Mouse (Mus musculus): ENCODE results near the gene Nap1l5. TPM values are rescaled to one million over a fixed set of nuclear protein-coding genes. Genes with fewer than 3 reads are reported as not detected.

Nap1l5 gene
- polyA plus RNA-seq, 1 experiment: 0.28 TPM

DNA sequence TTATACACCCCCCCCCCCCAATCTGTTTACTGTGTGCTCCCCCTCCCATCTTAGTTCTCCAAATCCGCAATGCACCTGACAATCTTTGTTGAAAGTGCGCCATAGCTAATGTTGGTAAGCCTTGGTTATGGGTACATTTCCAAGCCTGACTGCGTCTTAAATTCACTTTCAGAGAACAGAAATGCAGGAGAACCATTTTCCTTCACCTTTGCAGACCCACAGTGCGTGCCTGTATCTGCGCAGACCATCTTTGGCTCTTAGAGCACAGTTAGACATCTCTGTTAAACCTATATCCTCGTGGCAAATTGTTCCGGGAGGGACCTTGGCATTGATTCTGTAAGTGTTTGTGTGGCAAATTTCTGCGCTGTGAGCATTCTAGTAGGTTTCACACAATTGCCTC is 460 bp upstream of the Nap1l5 start:
- Histone ChIP-seq H3K4me3 (ENCODE audit: control insufficient read depth, low read depth, low read length) (no peak overlapping the region), H3K27me3 (ENCODE audit: control insufficient read depth, insufficient read depth, low read length) (no peaks in the 10 kb centered on the region), H3K27ac (ENCODE audit: control insufficient read depth, insufficient read depth, low read depth, low read length) (no peak overlapping the region), H3K4me1 (ENCODE audit: control insufficient read depth, insufficient read depth, low read length) (peaks cover 5% of the 10 kb centered on the region; the same call in 1 of the 2 replicates), H3K36me3 (ENCODE audit: control insufficient read depth, insufficient read depth, low read length) (no peaks in the 10 kb centered on the region)
- no peak for TF ChIP-seq POLR2A (IDR thresholded peaks at IDR 0.05; ENCODE audit: control insufficient read depth, low read depth, low read length)
- no peak for TF ChIP-seq CTCF (IDR thresholded peaks at IDR 0.05; ENCODE audit: control insufficient read depth, insufficient read depth, insufficient replicate concordance, low read depth, low read length)

DNA sequence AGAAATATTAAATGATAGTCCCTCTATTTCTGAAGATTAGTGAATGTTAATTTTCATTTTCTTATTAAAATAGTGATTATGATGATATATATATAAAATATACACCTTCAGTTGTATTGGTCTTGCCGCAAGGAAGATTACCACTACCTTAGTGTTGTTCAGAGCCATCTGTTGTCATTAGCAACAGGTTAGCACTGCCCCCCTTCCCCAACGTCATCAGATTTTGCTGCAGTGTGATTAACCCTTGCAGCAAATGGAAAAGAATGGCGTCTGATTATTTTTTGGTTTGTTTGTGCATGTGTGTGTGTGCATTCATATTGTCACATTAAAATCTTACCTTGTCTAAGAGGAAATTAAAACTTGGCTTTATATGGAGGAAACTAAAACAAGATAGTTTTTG is 2.3 kb downstream of the Nap1l5 start:
- Histone ChIP-seq H3K27ac (ENCODE audit: control insufficient read depth, insufficient read depth, low read depth, low read length) (no peak overlapping the region), H3K4me3 (ENCODE audit: control insufficient read depth, low read depth, low read length) (no peak overlapping the region), H3K36me3 (ENCODE audit: control insufficient read depth, insufficient read depth, low read length) (no peaks in the 10 kb centered on the region), H3K27me3 (ENCODE audit: control insufficient read depth, insufficient read depth, low read length) (no peaks in the 10 kb centered on the region), H3K4me1 (ENCODE audit: control insufficient read depth, insufficient read depth, low read length) (peaks cover 5% of the 10 kb centered on the region; the same call in 1 of the 2 replicates)
- no peak for TF ChIP-seq POLR2A (IDR thresholded peaks at IDR 0.05; ENCODE audit: control insufficient read depth, low read depth, low read length)
- TF ChIP-seq CTCF (IDR thresholded peaks at IDR 0.05; ENCODE audit: control insufficient read depth, insufficient read depth, insufficient replicate concordance, low read depth, low read length): no peak

- Histone ChIP-seq H3K36me3 (ENCODE audit: control insufficient read depth, insufficient read depth, low read length) (no peaks in the 10 kb centered on the region), H3K27ac (ENCODE audit: control insufficient read depth, insufficient read depth, low read depth, low read length) (no peak overlapping the region), H3K4me3 (ENCODE audit: control insufficient read depth, low read depth, low read length) (no peak overlapping the region), H3K4me1 (ENCODE audit: control insufficient read depth, insufficient read depth, low read length) (peaks cover 5% of the 10 kb centered on the region; the same call in 1 of the 2 replicates), H3K27me3 (ENCODE audit: control insufficient read depth, insufficient read depth, low read length) (no peaks in the 10 kb centered on the region)
- TF ChIP-seq CTCF (IDR thresholded peaks at IDR 0.05; ENCODE audit: control insufficient read depth, insufficient read depth, insufficient replicate concordance, low read depth, low read length) (no peak), POLR2A (IDR thresholded peaks at IDR 0.05; ENCODE audit: control insufficient read depth, low read depth, low read length) (no peak)
Measured at GRCm38 (mm10) chr6:58903171-58903570, 3.7 kb downstream of the Nap1l5 start.

DNA sequence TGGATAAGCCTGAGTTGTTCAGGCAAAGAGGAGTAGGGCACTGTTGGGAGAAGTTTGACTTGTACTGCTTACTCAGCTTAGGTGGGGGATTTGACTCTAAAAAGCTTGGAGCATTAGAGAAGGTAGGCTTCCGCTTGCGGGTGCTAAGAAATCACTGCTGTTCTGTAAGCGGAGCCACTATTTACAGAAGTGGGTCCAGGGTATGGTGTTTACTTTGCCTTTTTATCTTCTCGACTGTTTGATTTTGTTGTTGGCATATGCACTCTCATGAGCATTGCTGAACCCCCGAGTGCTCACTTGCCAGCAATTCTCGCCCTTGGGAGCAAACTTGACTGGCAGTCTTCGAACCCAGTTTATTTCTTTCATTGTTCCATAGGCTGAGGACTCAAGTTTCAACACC is 6.3 kb downstream of the Nap1l5 start:
- Histone ChIP-seq H3K4me3 (ENCODE audit: control insufficient read depth, low read depth, low read length) (no peak overlapping the region), H3K27me3 (ENCODE audit: control insufficient read depth, insufficient read depth, low read length) (no peaks in the 10 kb centered on the region), H3K4me1 (ENCODE audit: control insufficient read depth, insufficient read depth, low read length) (no peaks in the 10 kb centered on the region), H3K27ac (ENCODE audit: control insufficient read depth, insufficient read depth, low read depth, low read length) (no peak overlapping the region), H3K36me3 (ENCODE audit: control insufficient read depth, insufficient read depth, low read length) (no peaks in the 10 kb centered on the region)
- TF ChIP-seq POLR2A (IDR thresholded peaks at IDR 0.05; ENCODE audit: control insufficient read depth, low read depth, low read length) (no peak), CTCF (IDR thresholded peaks at IDR 0.05; ENCODE audit: control insufficient read depth, insufficient read depth, insufficient replicate concordance, low read depth, low read length) (no peak)

GRCm38 (mm10) chr6:58899076-58899475 is 7.8 kb downstream of the Nap1l5 start:
- no peaks in the 10 kb centered on the region for H3K27me3 ChIP-seq (ENCODE audit: control insufficient read depth, insufficient read depth, low read length)
- H3K27ac ChIP-seq (ENCODE audit: control insufficient read depth, insufficient read depth, low read depth, low read length): no peak overlapping the region
- TF ChIP-seq CTCF (IDR thresholded peaks at IDR 0.05; ENCODE audit: control insufficient read depth, insufficient read depth, insufficient replicate concordance, low read depth, low read length) (no peak), POLR2A (IDR thresholded peaks at IDR 0.05; ENCODE audit: control insufficient read depth, low read depth, low read length) (no peak)

GRCm38 (mm10) chr6:58896648-58897047 is 10.2 kb downstream of the Nap1l5 start:
- Histone ChIP-seq H3K4me1 (ENCODE audit: control insufficient read depth, insufficient read depth, low read length) (no peaks in the 10 kb centered on the region), H3K27ac (ENCODE audit: control insufficient read depth, insufficient read depth, low read depth, low read length) (no peak overlapping the region), H3K27me3 (ENCODE audit: control insufficient read depth, insufficient read depth, low read length) (no peaks in the 10 kb centered on the region), H3K4me3 (ENCODE audit: control insufficient read depth, low read depth, low read length) (no peak overlapping the region), H3K36me3 (ENCODE audit: control insufficient read depth, insufficient read depth, low read length) (no peaks in the 10 kb centered on the region)
- TF ChIP-seq CTCF (IDR thresholded peaks at IDR 0.05; ENCODE audit: control insufficient read depth, insufficient read depth, insufficient replicate concordance, low read depth, low read length): no peak
- TF ChIP-seq POLR2A (IDR thresholded peaks at IDR 0.05; ENCODE audit: control insufficient read depth, low read depth, low read length): no peak

More at GRCm38 (mm10) chr6:58899076-58899475, 7.8 kb downstream of the Nap1l5 start:
- no peaks in the 10 kb centered on the region for H3K4me1 ChIP-seq (ENCODE audit: control insufficient read depth, insufficient read depth, low read length)
- H3K36me3 ChIP-seq (ENCODE audit: control insufficient read depth, insufficient read depth, low read length): no peaks in the 10 kb centered on the region
- no peak overlapping the region for H3K4me3 ChIP-seq (ENCODE audit: control insufficient read depth, low read depth, low read length)

GRCm38 (mm10) chr6:58894994-58895393 is 11.9 kb downstream of the Nap1l5 start:
- Histone ChIP-seq H3K4me1 (ENCODE audit: control insufficient read depth, insufficient read depth, low read length) (no peaks in the 10 kb centered on the region), H3K27me3 (ENCODE audit: control insufficient read depth, insufficient read depth, low read length) (no peaks in the 10 kb centered on the region), H3K4me3 (ENCODE audit: control insufficient read depth, low read depth, low read length) (no peak overlapping the region), H3K36me3 (ENCODE audit: control insufficient read depth, insufficient read depth, low read length) (no peaks in the 10 kb centered on the region), H3K27ac (ENCODE audit: control insufficient read depth, insufficient read depth, low read depth, low read length) (no peak overlapping the region)
- no peak for TF ChIP-seq CTCF (IDR thresholded peaks at IDR 0.05; ENCODE audit: control insufficient read depth, insufficient read depth, insufficient replicate concordance, low read depth, low read length)
- no peak for TF ChIP-seq POLR2A (IDR thresholded peaks at IDR 0.05; ENCODE audit: control insufficient read depth, low read depth, low read length)

DNA sequence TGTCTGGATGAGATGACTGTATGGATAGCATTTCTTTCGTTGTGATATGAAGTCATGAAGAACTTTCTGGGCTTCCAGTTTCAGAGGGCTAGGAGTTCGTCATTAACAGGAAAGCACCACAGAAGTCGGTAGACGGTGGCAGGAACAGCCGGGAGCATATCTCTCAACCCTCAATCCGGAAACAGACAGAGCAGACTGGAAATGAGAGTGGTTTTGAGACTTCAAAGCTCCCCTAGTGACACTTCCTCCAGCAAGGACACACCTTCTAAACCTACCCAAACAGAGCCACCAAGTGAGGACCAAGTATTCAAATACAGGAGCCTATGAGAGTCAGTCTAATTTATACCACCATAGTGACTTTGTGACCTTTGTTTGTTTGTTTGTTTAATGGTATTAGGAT is 13.6 kb downstream of the Nap1l5 start:
- TF ChIP-seq POLR2A (IDR thresholded peaks at IDR 0.05; ENCODE audit: control insufficient read depth, low read depth, low read length): no peak
- TF ChIP-seq CTCF (IDR thresholded peaks at IDR 0.05; ENCODE audit: control insufficient read depth, insufficient read depth, insufficient replicate concordance, low read depth, low read length): no peak
- no peaks in the 10 kb centered on the region for H3K36me3 ChIP-seq (ENCODE audit: control insufficient read depth, insufficient read depth, low read length)
- no peaks in the 10 kb centered on the region for H3K27me3 ChIP-seq (ENCODE audit: control insufficient read depth, insufficient read depth, low read length)
- H3K4me1 ChIP-seq (ENCODE audit: control insufficient read depth, insufficient read depth, low read length): no peaks in the 10 kb centered on the region
- no peak overlapping the region for H3K27ac ChIP-seq (ENCODE audit: control insufficient read depth, insufficient read depth, low read depth, low read length)
- H3K4me3 ChIP-seq (ENCODE audit: control insufficient read depth, low read depth, low read length): no peak overlapping the region

All from testis, adult 2 months (tissue).